Mouse (Mus musculus): ENCODE measurements around the gene Rbm19.

- TF ChIP-seq MYOG (IDR thresholded peaks at IDR 0.05; ENCODE audit: control insufficient read depth, extremely low read depth, insufficient read length), result no peak
- TF ChIP-seq CTCF (IDR thresholded peaks at IDR 0.05; ENCODE audit: control insufficient read depth, insufficient read depth, insufficient read length), result no peak
- TF ChIP-seq MAX (IDR thresholded peaks at IDR 0.05), result no peak
- TF ChIP-seq CEBPB (IDR thresholded peaks at IDR 0.05; ENCODE audit: low read depth), result no peak
- TF ChIP-seq FOSL1 (IDR thresholded peaks at IDR 0.05; ENCODE audit: insufficient read depth, low read length, poor library complexity, severe bottlenecking), result no peak
Measured at GRCm38 (mm10) chr5:120196879-120197278, 80.6 kb downstream of the Rbm19 start.
